Mouse (Mus musculus): ENCODE data around the gene Dtnb.

GRCm38 (mm10) chr12:3807548-3808395 lies 235.6 kb downstream of the Dtnb start:
- TF ChIP-seq CTCF (IDR thresholded peaks at IDR 0.05; ENCODE audit: low read depth) = no peak
- no peak for TF ChIP-seq EP300 (IDR thresholded peaks at IDR 0.05; ENCODE audit: low read depth)

Data from heart, postnatal 0 days (tissue).